Mouse (Mus musculus): ENCODE results near the gene Med1. TPM values are rescaled to one million over a fixed set of nuclear protein-coding genes. Genes with fewer than 3 reads are reported as not detected.
"Not testable (repeated sequence)": the region's sequence is repeated elsewhere in the genome, so short reads cannot be mapped to it uniquely, and the experiment has no call there.

Med1 gene
- polyA plus RNA-seq (2017; shearing (Covaris generic)) = 10 to 100 TPM; 60.6 to 70.5 TPM

DNA sequence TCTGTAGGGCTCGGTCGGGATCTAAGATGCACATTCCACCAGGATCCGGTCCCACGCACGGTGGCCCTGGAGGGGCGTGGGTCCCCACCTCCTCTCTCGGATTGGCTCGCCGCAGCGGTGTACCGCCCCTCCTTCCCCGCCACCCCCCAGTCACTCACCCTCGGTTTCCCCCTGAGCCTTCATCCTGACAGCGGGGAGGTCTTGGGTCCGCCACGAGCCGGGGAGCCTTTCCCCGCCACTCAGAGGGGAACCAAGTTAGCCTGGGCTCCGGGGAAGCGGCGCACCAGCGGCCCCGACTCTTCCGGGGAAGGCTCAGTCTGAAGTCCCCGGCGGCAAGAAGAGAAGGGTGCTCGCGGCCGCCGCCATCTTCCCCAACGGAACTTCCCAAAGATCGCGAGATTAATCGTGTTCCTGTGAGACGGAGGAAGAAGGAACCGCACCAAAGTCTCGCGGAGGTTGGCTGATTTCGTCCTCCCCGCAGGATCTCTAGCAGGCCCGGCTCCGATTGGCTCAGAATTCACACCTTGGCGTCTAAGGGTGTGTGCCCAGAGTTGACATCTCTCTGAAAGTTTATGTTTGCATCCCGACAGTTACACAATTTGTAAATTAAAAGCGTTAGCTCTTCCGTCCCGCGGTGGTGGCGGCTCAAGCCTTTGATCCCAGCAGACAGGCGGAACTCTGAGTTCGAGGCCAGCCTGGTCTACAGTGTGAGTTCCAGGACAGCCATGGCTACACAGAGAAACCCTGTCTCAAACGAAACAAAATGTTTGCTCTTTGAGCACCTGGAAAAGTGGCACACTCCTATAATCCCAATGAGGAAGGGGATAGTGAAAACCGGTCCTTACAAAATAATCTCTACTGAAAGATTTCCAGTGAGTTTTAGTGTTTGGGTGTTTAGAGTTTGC lies at the start of gene Med1:
Gene Med1 (minus strand): TSS at position 393 of the 905 bp plus-strand sequence.
- ATAC-seq = peak; percentile 95

DNA sequence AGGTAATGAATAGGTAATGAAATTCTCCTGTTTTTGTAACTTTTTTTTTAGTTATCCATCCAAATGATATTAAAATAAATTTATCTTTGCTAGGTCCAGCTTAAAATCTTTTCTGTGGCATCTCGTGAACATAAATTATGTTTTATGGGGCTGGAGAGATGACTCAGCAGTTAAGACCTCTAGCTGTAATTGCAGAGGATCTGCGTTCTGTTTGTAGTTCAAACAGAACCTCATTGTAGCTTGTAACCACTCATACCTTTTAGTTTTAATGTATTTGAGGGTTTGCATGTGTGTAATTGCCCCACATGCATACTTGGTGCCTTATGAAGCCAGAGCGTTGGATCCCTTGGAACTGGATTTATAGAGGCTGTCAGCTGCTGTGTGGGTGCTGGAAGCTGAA lies 45.9 kb upstream of the Med1 start:
- ATAC-seq = no peak

- no peak for ATAC-seq
Observed at GRCm38 (mm10) chr11:98238416-98238815, 45.3 kb upstream of the Med1 start.

DNA sequence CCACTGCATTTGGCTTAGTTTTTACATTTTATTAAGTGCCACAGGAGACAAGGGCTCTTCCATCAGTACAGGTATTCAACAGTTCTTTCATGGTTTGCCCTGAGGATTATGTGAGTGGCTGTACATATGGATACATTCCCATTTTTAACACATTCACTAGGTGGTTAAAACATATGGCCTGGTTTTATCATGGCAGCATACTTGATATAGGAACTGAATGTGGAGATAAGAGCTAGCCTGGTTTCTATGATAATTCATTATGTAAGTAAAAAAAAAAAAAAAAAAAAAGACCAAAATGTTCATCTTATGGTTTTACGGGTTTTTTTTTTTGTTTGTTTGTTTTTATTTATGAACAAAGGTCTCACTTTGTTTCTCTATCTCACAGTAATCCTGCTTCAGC lies 33.3 kb upstream of the Med1 start:
- ATAC-seq = no peak

GRCm38 (mm10) chr11:98213311-98213710 lies 20.2 kb upstream of the Med1 start:
- ATAC-seq = no peak

- ATAC-seq = not testable (repeated sequence)
Observed at GRCm38 (mm10) chr11:98209661-98210060, 16.6 kb upstream of the Med1 start.

- not testable (repeated sequence) for ATAC-seq
Observed at GRCm38 (mm10) chr11:98206281-98206680, 13.2 kb upstream of the Med1 start.

DNA sequence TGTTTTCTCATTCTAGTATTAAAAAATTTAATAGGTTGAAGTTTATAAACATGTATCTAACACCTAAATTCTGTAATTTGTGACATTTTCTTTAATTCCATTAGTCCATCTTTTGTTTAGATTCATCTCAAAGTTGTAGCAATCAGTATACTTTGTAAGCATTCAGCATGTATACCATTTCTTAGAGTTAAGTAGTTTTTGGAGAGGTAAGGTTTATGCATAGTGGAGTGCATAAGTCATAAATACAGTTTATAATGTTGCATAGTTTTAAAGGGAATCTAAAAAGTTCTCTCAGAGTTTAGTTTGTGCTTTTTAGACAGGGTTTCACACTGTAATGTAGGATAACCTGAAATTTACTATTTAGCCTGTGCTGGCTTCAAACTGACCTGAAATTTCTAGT lies 12.4 kb upstream of the Med1 start:
- ATAC-seq = no peak

DNA sequence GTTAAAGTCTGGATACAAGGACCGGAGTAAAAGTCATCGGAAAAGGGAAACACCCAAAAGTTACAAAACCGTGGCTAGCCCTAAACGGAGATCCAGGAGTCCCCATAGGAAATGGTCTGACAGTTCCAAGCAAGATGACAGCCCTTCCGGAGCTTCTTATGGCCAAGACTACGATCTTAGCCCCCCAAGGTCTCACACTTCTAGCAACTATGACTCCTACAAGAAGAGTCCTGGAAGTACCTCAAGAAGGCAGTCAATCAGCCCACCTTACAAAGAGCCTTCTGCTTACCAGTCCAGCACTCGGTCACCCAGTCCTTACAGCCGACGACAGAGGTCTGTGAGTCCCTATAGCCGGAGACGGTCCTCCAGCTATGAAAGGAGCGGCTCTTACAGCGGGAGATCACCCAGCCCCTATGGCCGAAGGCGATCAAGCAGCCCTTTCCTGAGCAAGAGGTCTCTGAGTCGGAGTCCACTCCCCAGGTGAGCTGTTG lies 10.9 kb upstream of the Med1 start:
- ATAC-seq = no peak

- ATAC-seq = no peak
Observed at GRCm38 (mm10) chr11:98203351-98203911, 10.3 kb upstream of the Med1 start.

DNA sequence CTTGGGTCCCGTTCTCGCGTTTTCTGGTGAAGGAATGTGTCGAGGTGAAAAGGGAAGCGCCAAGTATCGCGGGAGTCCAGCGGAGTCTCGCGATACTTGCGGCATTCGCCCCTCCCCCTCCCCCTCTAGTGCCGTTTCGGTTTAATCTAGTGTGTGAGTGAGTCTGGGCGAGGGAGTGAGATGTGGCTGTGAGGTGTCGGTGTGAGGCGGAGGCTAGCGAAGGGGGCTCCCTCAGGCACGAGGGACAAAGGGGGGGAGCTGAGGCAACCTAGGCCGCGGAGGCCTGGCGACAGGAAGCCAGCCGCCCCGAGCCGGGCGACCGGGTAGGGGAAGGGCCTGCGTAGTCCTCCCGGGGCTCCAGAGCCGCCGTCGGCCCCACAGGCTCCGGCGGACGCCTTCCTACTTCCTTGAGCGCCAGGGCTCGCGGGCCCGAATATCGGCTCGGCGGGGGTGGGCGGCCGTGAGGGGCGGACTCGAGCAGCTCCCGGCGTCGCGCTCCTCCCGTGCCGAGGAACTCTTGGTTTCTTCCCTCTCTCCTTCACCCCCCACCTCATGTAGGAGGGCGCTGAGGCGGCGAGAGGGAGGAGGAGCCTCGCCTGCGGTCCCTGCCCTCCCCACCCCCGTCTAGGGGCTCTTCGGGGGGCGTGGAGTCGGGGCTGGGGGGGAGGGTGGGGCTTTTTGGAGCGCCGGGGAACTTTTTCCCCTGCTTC lies 9.7 kb upstream of the Med1 start, which contains the start of gene Cdk12:
Gene Cdk12 (plus strand): TSS at position 419 of the 710 bp plus-strand sequence.
- ATAC-seq = peak; percentile 86

DNA sequence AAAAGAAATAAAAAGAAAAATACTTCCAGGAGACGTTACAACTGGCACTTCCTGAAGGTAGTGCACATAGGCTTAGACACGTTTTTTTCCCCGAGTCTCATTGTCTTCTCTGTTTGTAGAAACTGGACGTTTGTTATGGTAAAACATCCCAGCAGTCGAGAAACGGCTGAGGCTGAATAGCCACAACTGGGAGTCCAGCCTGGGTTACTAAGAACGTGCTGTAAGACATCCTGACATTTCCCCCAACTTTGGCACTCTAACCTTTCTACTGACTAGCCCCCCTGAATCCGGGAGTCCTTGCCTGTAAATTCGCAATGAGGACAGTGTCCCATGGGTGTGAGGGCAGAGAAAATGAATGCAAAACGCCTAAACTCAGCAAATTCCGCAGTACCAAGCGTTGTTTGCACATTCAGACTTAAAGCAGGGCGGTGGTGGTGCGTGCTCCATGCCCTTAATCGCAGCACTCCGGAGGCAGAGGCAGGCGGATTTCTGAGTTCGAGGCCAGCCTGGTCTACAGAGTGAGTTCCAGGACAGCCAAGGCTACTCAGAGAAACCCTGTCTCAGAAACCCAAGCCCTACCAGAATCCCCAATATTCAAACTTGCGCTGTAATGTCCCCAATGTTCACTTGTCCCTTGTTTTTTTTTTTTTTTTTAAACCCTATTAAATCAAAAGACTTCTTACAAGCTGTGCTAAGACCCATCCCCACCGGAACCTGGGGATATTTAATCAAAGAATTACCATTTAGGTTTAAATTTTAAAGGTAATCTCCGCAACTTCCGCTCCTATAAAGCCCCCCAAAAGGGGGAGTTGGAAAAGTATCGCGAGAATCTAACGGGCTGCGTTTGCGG lies 8.9 kb upstream of the Med1 start:
- no peak for ATAC-seq

DNA sequence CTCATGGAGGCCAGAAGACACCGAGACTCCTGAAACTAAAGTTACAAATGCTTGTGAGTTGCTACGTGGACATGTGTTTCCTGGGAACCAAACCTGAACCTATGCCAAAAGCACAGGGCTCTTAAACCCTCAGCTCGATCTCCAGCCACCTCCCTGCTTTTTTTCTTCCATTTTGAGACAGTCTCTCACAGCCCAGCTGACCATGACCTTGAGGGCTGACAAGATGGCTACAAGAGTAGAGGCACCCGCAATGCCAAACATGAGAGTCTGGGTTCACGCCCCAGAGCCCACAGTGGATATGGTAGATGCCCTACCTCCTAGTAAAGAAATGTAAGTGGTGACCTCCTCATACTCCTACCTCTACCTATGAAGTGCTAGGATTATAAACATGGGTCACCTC lies 2.3 kb downstream of the Med1 start:
- no peak for ATAC-seq

DNA sequence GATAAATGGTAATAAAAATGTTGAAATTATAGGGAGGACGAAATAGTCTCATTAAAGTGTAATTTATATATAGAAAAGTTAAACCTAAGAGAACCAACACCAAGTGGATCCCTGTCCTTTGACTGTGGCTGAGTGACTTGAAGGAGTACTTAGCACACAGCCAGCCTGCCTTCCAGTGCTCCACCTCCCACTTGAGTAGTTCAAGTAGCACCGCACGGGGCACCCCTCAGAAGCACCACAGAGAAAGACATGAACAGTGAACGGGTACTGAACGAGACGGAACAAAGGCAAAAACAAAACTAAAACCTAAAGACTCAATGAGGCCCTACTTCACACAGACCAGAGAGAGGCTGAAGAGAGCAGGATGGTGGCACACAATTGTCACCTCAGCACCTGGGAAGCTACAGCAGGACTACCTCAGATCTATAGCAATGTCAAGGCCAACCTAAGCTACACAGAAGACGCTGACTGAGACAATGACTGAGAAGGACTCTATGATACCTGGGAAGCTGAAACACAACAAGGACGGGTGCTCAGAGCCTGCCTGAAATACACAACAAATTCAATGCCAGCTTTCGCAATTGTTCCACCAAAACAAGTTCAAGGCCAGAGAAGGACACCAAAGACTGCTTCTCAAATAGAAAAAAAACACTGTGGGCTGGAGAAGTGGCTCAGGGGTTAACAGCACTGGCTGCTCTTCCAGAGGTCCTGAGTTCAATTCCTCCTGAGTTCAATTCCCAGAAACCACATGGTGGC lies 5.3 kb downstream of the Med1 start:
- no peak for ATAC-seq

DNA sequence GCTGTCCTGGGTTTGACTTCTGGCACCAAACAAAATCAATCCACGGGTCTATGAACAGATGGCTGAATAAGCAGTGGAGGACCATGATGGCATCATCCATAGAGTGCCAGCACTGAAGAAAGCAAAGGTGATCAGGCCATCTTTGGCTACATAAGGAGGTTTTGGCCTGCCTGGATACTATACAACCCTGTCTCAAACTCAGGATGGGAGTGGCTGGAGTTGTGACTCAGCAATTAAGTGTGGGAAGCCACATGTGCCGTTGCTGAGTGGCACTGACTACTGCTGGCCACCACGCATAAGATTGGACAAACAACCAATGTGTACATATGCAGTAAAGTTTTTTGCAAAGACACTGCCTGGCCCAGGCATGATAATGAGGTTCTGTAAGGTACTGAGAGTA lies 10.9 kb downstream of the Med1 start:
- ATAC-seq = not testable (repeated sequence)

DNA sequence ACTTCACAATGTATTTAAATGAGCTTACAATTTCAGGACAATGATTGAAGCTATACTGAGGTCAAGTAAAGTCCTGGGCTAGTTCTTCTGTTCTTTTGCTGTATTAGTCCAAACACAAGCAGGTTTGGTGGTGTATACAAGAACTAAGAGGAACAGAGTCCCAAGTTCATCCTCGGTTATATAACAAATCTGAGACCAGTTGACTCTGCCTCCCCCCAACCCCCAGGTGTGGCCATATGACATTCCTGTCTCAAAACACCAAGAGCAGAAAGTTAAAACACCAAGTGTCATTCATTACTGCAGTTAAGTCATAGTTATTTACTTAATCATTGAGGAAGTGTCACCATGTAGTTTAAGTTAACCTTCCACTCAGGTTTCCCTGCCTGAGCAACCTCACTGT lies 24.7 kb downstream of the Med1 start:
- ATAC-seq = no peak

DNA sequence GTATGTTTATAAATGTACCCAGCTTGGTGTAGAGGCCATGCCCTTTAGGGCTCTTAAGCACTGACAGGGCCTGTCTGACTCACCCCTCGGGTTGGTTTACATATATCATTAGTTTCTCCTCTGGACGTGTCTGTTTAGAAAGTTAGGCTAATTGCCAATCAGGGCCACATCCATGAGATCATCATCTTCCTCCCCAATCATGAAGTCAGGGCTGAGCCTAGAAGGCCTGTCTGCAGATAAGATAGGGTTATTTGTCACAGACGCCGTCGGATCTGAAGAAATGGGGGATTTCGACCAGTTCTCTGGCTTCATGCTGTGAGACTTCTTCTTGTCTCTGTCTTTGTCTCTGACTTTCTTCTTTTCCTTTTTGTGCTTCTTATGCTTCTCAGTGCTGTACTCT lies 38.0 kb downstream of the Med1 start:
- no peak for ATAC-seq

DNA sequence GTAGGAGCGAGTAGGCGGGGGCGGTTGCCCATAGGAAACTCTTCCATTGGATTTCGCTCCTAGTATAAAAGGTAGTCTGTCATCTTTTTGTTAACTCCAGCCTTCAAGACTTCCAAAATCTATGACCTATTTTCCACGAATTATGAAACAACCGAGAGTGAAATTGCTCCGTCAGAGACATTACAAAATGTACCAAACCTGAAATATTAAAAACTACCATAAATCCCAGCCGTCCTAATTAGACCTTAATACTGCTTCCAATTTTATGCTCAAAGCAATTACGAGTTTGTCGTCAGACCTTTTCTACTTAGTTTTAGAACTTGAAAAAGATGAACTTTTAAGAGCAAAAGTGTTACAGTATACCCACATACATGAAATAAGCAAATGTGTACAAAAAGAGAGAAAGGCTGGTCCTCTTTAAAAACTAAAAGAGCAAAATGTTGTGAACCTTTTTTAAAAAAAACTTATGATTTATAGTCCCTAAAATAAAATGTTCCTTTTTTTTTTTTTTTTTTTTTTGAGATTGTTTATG lies 42.4 kb downstream of the Med1 start:
- no peak for ATAC-seq

GRCm38 (mm10) chr11:98149786-98150624 lies 43.1 kb downstream of the Med1 start, which contains the start of gene Fbxl20:
TSS of gene Fbxl20 (minus strand) at chr11:98150403.
- ATAC-seq = peak; percentile 68

DNA sequence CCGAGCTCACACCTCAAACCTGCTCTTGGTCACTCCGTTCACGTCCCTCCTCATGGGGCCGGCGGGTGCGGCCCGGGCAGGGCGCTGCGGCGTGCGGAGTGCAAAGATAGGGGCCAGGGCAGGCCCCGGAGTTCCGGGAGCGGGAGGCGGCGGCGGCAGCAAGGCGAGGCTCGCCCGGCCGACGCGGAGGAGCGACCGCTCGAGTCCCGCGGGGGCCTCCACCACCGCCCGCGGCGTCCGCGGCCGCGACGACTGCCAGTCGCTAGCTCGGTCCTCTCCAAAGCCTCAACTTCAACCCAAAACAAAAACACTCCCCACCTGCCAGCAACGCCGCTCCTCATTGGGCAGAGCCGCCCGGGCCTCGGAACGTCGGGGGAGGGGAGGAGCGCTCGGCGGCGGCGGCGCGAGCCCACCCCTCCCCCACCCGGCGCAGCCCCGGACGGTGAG lies 43.8 kb downstream of the Med1 start:
- ATAC-seq = peak; percentile 76

Measured in activated CD4-positive, CD25-positive, alpha-beta regulatory T cell, adult 4 months (primary cell).